Mouse (Mus musculus) erythroblast, embryonic 14.5 days (primary cell): ENCODE measurements around the gene Kctd20.

ENCODE experiments used
- GATA1 ChIP-seq: IDR thresholded peaks from 2 replicates; pipeline ENCODE4 v1.6.1; 2012; ENCODE audit warnings: low read length, inconsistent platforms, mixed read lengths
- TAL1 ChIP-seq: IDR thresholded peaks from 3 replicates; pipeline ENCODE4 v1.6.1; 2012; ENCODE audit warnings: low read length, inconsistent platforms, mixed read lengths

DNA sequence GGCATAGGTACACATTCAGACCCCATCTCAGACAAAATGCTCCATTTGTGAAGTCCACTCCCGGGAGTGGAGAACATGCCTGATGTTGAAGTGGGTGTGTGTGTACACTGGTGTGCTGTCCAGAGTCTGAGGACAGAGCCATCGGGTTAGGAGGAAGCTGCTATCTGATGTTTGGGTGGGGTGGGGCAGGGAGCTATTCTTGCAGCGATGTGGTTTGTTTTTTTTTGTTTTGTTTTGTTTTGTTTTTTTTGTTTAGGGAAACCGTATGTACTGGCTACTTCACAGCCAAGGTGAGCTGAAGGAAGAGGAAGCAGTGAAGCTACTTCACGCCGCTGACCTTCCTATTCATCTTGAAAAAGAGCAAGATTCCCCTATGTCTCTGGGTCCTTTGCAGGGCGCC is 55.1 kb downstream of the Kctd20 start:
- TF ChIP-seq TAL1 (no peak), GATA1 (no peak)
